In genomic region chr14:86395951-86396361, GRCm38 (mm10) we compare ENCODE assay signal across 12 mouse cellular contexts.
DNase-seq lines count a peak whose midpoint lies in the region; ATAC-seq and TF ChIP-seq lines count a peak whose summit lies in the region.
"Had no signal": no experiment of that assay in that cellular context is flagged by ENCODE, and none has a peak within 500 bp of the region (broad histone marks: within the 10 kb centered on the region; RNA-seq: fewer than 3 reads in every experiment).

No protein-coding gene starts in this region.

- no peak for DNase-seq in kidney, postnatal 0 days (ENCODE audit: low spot score)
- DNase-seq in kidney, postnatal 4 days: no peak
- DNase-seq in layer of hippocampus, adult 11-12 months (ENCODE audit: low spot score): no peak
- no peak for DNase-seq in adrenal gland, adult 18-20 months (ENCODE audit: low spot score in 2 of 2)
- no peak for DNase-seq in right cerebral cortex, postnatal 25 days
- DNase-seq: cerebellum, adult 8-10 months; gastrocnemius, postnatal 10 days had no signal

- ATAC-seq in kidney, postnatal 0 days (replicated peaks; ENCODE audit: low FRiP score, low read depth): no peak
- ATAC-seq in embryonic facial prominence, embryonic 13.5 days (ENCODE audit: insufficient number of reproducible peaks, insufficient read depth, low FRiP score, low TSS enrichment, low read depth): no peak
- ATAC-seq in hindbrain, embryonic 12.5 days (ENCODE audit: low FRiP score): peak; percentile 85
- ATAC-seq in neural tube, embryonic 12.5 days (ENCODE audit: low FRiP score, low read depth): peak; percentile 75

- H3K27ac ChIP-seq in kidney, postnatal 0 days: no peak overlapping the region
- H3K27ac ChIP-seq in embryonic facial prominence, embryonic 13.5 days: no peak overlapping the region
- peak overlapping the region; percentile 68 for H3K27ac ChIP-seq in hindbrain, embryonic 12.5 days
- no peak overlapping the region for H3K27ac ChIP-seq in neural tube, embryonic 12.5 days
- H3K27ac ChIP-seq: liver, embryonic 15.5 days; stomach, embryonic 15.5 days had no signal

- H3K27me3 ChIP-seq in kidney, postnatal 0 days (ENCODE audit: insufficient read depth, low read length): no peaks in the 10 kb centered on the region
- peaks cover 13% of the 10 kb centered on the region; the same call in 1 of the 2 replicates for H3K27me3 ChIP-seq in embryonic facial prominence, embryonic 13.5 days
- 0 out of 2 replicates have a peak, but pooled peaks cover 2% of the 10 kb centered on the region for H3K27me3 ChIP-seq in hindbrain, embryonic 12.5 days
- H3K27me3 ChIP-seq in neural tube, embryonic 12.5 days (replicated peaks): 0 out of 2 replicates have a peak, but pooled peaks cover 2% of the 10 kb centered on the region
- H3K27me3 ChIP-seq: liver, embryonic 15.5 days; stomach, embryonic 15.5 days had no signal

- H3K36me3 ChIP-seq in kidney, postnatal 0 days (ENCODE audit: insufficient read depth, low read length): no peaks in the 10 kb centered on the region
- no peaks in the 10 kb centered on the region for H3K36me3 ChIP-seq in embryonic facial prominence, embryonic 13.5 days
- H3K36me3 ChIP-seq in hindbrain, embryonic 12.5 days: no peaks in the 10 kb centered on the region
- H3K36me3 ChIP-seq in neural tube, embryonic 12.5 days: no peaks in the 10 kb centered on the region
- H3K36me3 ChIP-seq: liver, embryonic 15.5 days; stomach, embryonic 15.5 days had no signal

- H3K9ac ChIP-seq in kidney, postnatal 0 days (ENCODE audit: low read depth, low read length): no peak overlapping the region
- no peak overlapping the region; the same call in 1 of the 2 replicates for H3K9ac ChIP-seq in embryonic facial prominence, embryonic 13.5 days
- H3K9ac ChIP-seq in hindbrain, embryonic 12.5 days: peak overlapping the region; percentile 23
- 0 out of 2 replicates have a peak overlapping the region, but pooled peaks have one; percentile 6 for H3K9ac ChIP-seq in neural tube, embryonic 12.5 days
- H3K9ac ChIP-seq: liver, embryonic 15.5 days; stomach, embryonic 15.5 days had no signal

- H3K4me3 ChIP-seq in kidney, postnatal 0 days (replicated peaks; ENCODE audit: low read depth, low read length): no peak overlapping the region
- 0 out of 2 replicates have a peak overlapping the region, but pooled peaks have one; percentile 6 for H3K4me3 ChIP-seq in embryonic facial prominence, embryonic 13.5 days
- H3K4me3 ChIP-seq in hindbrain, embryonic 12.5 days: peak overlapping the region; percentile 21
- H3K4me3 ChIP-seq in neural tube, embryonic 12.5 days: peak overlapping the region; percentile 11; the same call in 1 of the 2 replicates
- H3K4me3 ChIP-seq: liver, embryonic 15.5 days; stomach, embryonic 15.5 days had no signal

- WGBS in kidney, postnatal 0 days: 23% methylated on average over 9 of the region's 9 CpGs
- WGBS in embryonic facial prominence, embryonic 13.5 days: 19% methylated on average over 9 of the region's 9 CpGs
- WGBS in hindbrain, embryonic 12.5 days: 8% methylated on average over 9 of the region's 9 CpGs
- WGBS in neural tube, embryonic 12.5 days: 7% methylated on average over 9 of the region's 9 CpGs

- H3K4me2 ChIP-seq in kidney, postnatal 0 days (ENCODE audit: low read length): peak overlapping the region; percentile 35
- H3K4me2 ChIP-seq in embryonic facial prominence, embryonic 13.5 days: peak overlapping the region; percentile 37
- peak overlapping the region; percentile 47 for H3K4me2 ChIP-seq in hindbrain, embryonic 12.5 days (replicated peaks)
- H3K4me2 ChIP-seq in neural tube, embryonic 12.5 days (replicated peaks): peak overlapping the region; percentile 46
- H3K4me2 ChIP-seq: liver, embryonic 15.5 days; stomach, embryonic 15.5 days had no signal

- no peak for TF ChIP-seq CTCF in kidney, postnatal 0 days (IDR thresholded peaks at IDR 0.05; ENCODE audit: low read depth)

- no peaks in the 10 kb centered on the region for H3K9me3 ChIP-seq in kidney, postnatal 0 days (replicated peaks; ENCODE audit: low read length)
- no peaks in the 10 kb centered on the region for H3K9me3 ChIP-seq in embryonic facial prominence, embryonic 13.5 days
- H3K9me3 ChIP-seq in hindbrain, embryonic 12.5 days (replicated peaks): no peaks in the 10 kb centered on the region
- no peaks in the 10 kb centered on the region for H3K9me3 ChIP-seq in neural tube, embryonic 12.5 days
- H3K9me3 ChIP-seq: liver, embryonic 15.5 days; stomach, embryonic 15.5 days had no signal

- no peaks in the 10 kb centered on the region for H3K4me1 ChIP-seq in kidney, postnatal 0 days (replicated peaks; ENCODE audit: insufficient read depth, low read length)
- peaks cover 12% of the 10 kb centered on the region; the same call in 1 of the 2 replicates for H3K4me1 ChIP-seq in embryonic facial prominence, embryonic 13.5 days
- peaks cover 16% of the 10 kb centered on the region for H3K4me1 ChIP-seq in hindbrain, embryonic 12.5 days
- H3K4me1 ChIP-seq in neural tube, embryonic 12.5 days: peaks cover 6% of the 10 kb centered on the region
- H3K4me1 ChIP-seq: liver, embryonic 15.5 days; stomach, embryonic 15.5 days had no signal

Comparison
In these comparisons a context has a peak if more than half of its experiments do, and no peak if none do; other contexts are left out.
1. ATAC-seq: peak in hindbrain, embryonic 12.5 days (single experiment) and neural tube, embryonic 12.5 days (single experiment); none in kidney, postnatal 0 days (single experiment) and embryonic facial prominence, embryonic 13.5 days (single experiment).
2. H3K9ac ChIP-seq: peak in hindbrain, embryonic 12.5 days (single experiment) and neural tube, embryonic 12.5 days (single experiment); none in kidney, postnatal 0 days (single experiment) and embryonic facial prominence, embryonic 13.5 days (single experiment).
3. Peak in every context shown above with its lines, with median percentiles within 50 percentile points of each other: H3K4me2 ChIP-seq.